Mouse (Mus musculus): Measurements from ENCODE around the gene Zfp553. TPM values are rescaled to one million over a fixed set of nuclear protein-coding genes. Genes with fewer than 3 reads are reported as not detected.
A peak's percentile ranks its signal among the peaks of the same experiment; 100 is the strongest.

Gene Zfp553
- polyA plus RNA-seq, 1 experiment from 2014 or later = 11.4 TPM

- 85% methylated on average over 12 of the region's 12 CpGs for WGBS
- no peak for ATAC-seq (ENCODE audit: insufficient number of reproducible peaks, insufficient read depth, low FRiP score, low read depth)
- peaks cover 18 to 34% of the 10 kb centered on the region in 2 experiments for H3K4me1 ChIP-seq (ENCODE audit: control insufficient read depth in 2 of 2, insufficient read depth in 2 of 2, low read length in 2 of 2)
Observed at GRCm38 (mm10) chr7:127212432-127213250, 20.2 kb upstream of the Zfp553 start.

GRCm38 (mm10) chr7:127213485-127213884, 19.4 kb upstream of the Zfp553 start:
- WGBS = 51% methylated on average over 7 of the region's 7 CpGs
- peaks cover 26 to 38% of the 10 kb centered on the region in 2 experiments for H3K4me1 ChIP-seq (ENCODE audit: control insufficient read depth in 2 of 2, insufficient read depth in 2 of 2, low read length in 2 of 2)
- H3K4me2 ChIP-seq (ENCODE audit: low read length) = no peak overlapping the region
- H3K27ac ChIP-seq (replicated peaks in 1 of 2; ENCODE audit: control insufficient read depth in 1 of 2, insufficient read depth in 1 of 2, low read depth in 2 of 2, low read length in 2 of 2) = no peak overlapping the region
- no peak for ATAC-seq (ENCODE audit: insufficient number of reproducible peaks, insufficient read depth, low FRiP score, low read depth)
- H3K27me3 ChIP-seq (ENCODE audit: control insufficient read depth, insufficient read depth, low read length) = no peaks in the 10 kb centered on the region
- no peaks in the 10 kb centered on the region for H3K36me3 ChIP-seq (ENCODE audit: control insufficient read depth, insufficient read depth, low read length)
- no peaks in the 10 kb centered on the region for H3K9me3 ChIP-seq (ENCODE audit: control insufficient read depth, low read length)
- no peak overlapping the region for H3K9ac ChIP-seq (ENCODE audit: low read length)
- H3K4me3 ChIP-seq (ENCODE audit: control insufficient read depth in 1 of 2, insufficient read depth in 1 of 2, low read depth in 1 of 2, low read length in 2 of 2) = no peak overlapping the region

More at GRCm38 (mm10) chr7:127212432-127213250, 20.2 kb upstream of the Zfp553 start:
- no peaks in the 10 kb centered on the region for H3K36me3 ChIP-seq (ENCODE audit: control insufficient read depth, insufficient read depth, low read length)
- H3K27ac ChIP-seq (replicated peaks in 1 of 2; ENCODE audit: control insufficient read depth in 1 of 2, insufficient read depth in 1 of 2, low read depth in 2 of 2, low read length in 2 of 2) = no peak overlapping the region
- H3K9ac ChIP-seq (ENCODE audit: low read length) = no peak overlapping the region
- no peak overlapping the region for H3K4me2 ChIP-seq (ENCODE audit: low read length)
- no peaks in the 10 kb centered on the region for H3K27me3 ChIP-seq (ENCODE audit: control insufficient read depth, insufficient read depth, low read length)
- no peak overlapping the region for H3K4me3 ChIP-seq (ENCODE audit: control insufficient read depth in 1 of 2, insufficient read depth in 1 of 2, low read depth in 1 of 2, low read length in 2 of 2)
- no peaks in the 10 kb centered on the region for H3K9me3 ChIP-seq (ENCODE audit: control insufficient read depth, low read length)

- peak overlapping the region; percentile 71 for H3K4me2 ChIP-seq (ENCODE audit: low read length)
- no peaks in the 10 kb centered on the region for H3K27me3 ChIP-seq (ENCODE audit: control insufficient read depth, insufficient read depth, low read length)
- no peak overlapping the region for H3K27ac ChIP-seq (replicated peaks in 1 of 2; ENCODE audit: control insufficient read depth in 1 of 2, insufficient read depth in 1 of 2, low read depth in 2 of 2, low read length in 2 of 2)
- H3K36me3 ChIP-seq (ENCODE audit: control insufficient read depth, insufficient read depth, low read length) = no peaks in the 10 kb centered on the region
- ATAC-seq (ENCODE audit: insufficient number of reproducible peaks, insufficient read depth, low FRiP score, low read depth) = no peak
- H3K9ac ChIP-seq (ENCODE audit: low read length) = peak overlapping the region; percentile 74; the same call in 1 of the 2 replicates
- 51% methylated on average over 12 of the region's 12 CpGs for WGBS
- no peak overlapping the region for H3K4me3 ChIP-seq (ENCODE audit: control insufficient read depth in 1 of 2, insufficient read depth in 1 of 2, low read depth in 1 of 2, low read length in 2 of 2)
- peaks cover 26 to 38% of the 10 kb centered on the region in 2 experiments for H3K4me1 ChIP-seq (ENCODE audit: control insufficient read depth in 2 of 2, insufficient read depth in 2 of 2, low read length in 2 of 2)
- H3K9me3 ChIP-seq (ENCODE audit: control insufficient read depth, low read length) = no peaks in the 10 kb centered on the region
Observed at GRCm38 (mm10) chr7:127213930-127214329, 18.9 kb upstream of the Zfp553 start.

GRCm38 (mm10) chr7:127214521-127214920, 18.3 kb upstream of the Zfp553 start:
- H3K9ac ChIP-seq (ENCODE audit: low read length) = peak overlapping the region; percentile 74
- WGBS = 30% methylated on average over 21 of the region's 21 CpGs
- H3K4me3 ChIP-seq (ENCODE audit: control insufficient read depth in 1 of 2, insufficient read depth in 1 of 2, low read depth in 1 of 2, low read length in 2 of 2) = peak overlapping the region; percentile 41 to 51
- no peak for ATAC-seq (ENCODE audit: insufficient number of reproducible peaks, insufficient read depth, low FRiP score, low read depth)
- H3K36me3 ChIP-seq (ENCODE audit: control insufficient read depth, insufficient read depth, low read length) = no peaks in the 10 kb centered on the region
- H3K27ac ChIP-seq (replicated peaks in 1 of 2; ENCODE audit: control insufficient read depth in 1 of 2, insufficient read depth in 1 of 2, low read depth in 2 of 2, low read length in 2 of 2) = peak overlapping the region in 1 of 2 experiments; percentile 39; a peak in 1 of 4 replicates
- no peaks in the 10 kb centered on the region for H3K9me3 ChIP-seq (ENCODE audit: control insufficient read depth, low read length)
- H3K27me3 ChIP-seq (ENCODE audit: control insufficient read depth, insufficient read depth, low read length) = no peaks in the 10 kb centered on the region
- peak overlapping the region; percentile 71 for H3K4me2 ChIP-seq (ENCODE audit: low read length)
- H3K4me1 ChIP-seq (ENCODE audit: control insufficient read depth in 2 of 2, insufficient read depth in 2 of 2, low read length in 2 of 2) = peaks cover 26 to 36% of the 10 kb centered on the region in 2 experiments

GRCm38 (mm10) chr7:127214981-127215871, 17.6 kb upstream of the Zfp553 start:
- WGBS = 19% methylated on average over 33 of the region's 33 CpGs
- peak overlapping the region; percentile 41 to 51 for H3K4me3 ChIP-seq (ENCODE audit: control insufficient read depth in 1 of 2, insufficient read depth in 1 of 2, low read depth in 1 of 2, low read length in 2 of 2)
- ATAC-seq (ENCODE audit: insufficient number of reproducible peaks, insufficient read depth, low FRiP score, low read depth) = no peak
- peak overlapping the region; percentile 71 for H3K4me2 ChIP-seq (ENCODE audit: low read length)
- H3K27ac ChIP-seq (replicated peaks in 1 of 2; ENCODE audit: control insufficient read depth in 1 of 2, insufficient read depth in 1 of 2, low read depth in 2 of 2, low read length in 2 of 2) = peak overlapping the region in 1 of 2 experiments; percentile 39; a peak in 1 of 4 replicates
- peak overlapping the region; percentile 74 for H3K9ac ChIP-seq (ENCODE audit: low read length)
- H3K9me3 ChIP-seq (ENCODE audit: control insufficient read depth, low read length) = no peaks in the 10 kb centered on the region
- H3K27me3 ChIP-seq (ENCODE audit: control insufficient read depth, insufficient read depth, low read length) = no peaks in the 10 kb centered on the region
- H3K4me1 ChIP-seq (ENCODE audit: control insufficient read depth in 2 of 2, insufficient read depth in 2 of 2, low read length in 2 of 2) = peaks cover 26 to 34% of the 10 kb centered on the region in 2 experiments
- no peaks in the 10 kb centered on the region for H3K36me3 ChIP-seq (ENCODE audit: control insufficient read depth, insufficient read depth, low read length)

- Histone ChIP-seq H3K27me3 (ENCODE audit: control insufficient read depth, insufficient read depth, low read length) (no peaks in the 10 kb centered on the region), H3K36me3 (ENCODE audit: control insufficient read depth, insufficient read depth, low read length) (no peaks in the 10 kb centered on the region), H3K9ac (ENCODE audit: low read length) (no peak overlapping the region), H3K9me3 (ENCODE audit: control insufficient read depth, low read length) (no peaks in the 10 kb centered on the region), H3K4me3 (ENCODE audit: control insufficient read depth in 1 of 2, insufficient read depth in 1 of 2, low read depth in 1 of 2, low read length in 2 of 2) (no peak overlapping the region), H3K4me1 (ENCODE audit: control insufficient read depth in 2 of 2, insufficient read depth in 2 of 2, low read length in 2 of 2) (peaks cover 26 to 31% of the 10 kb centered on the region in 2 experiments), H3K4me2 (ENCODE audit: low read length) (no peak overlapping the region), H3K27ac (replicated peaks in 1 of 2; ENCODE audit: control insufficient read depth in 1 of 2, insufficient read depth in 1 of 2, low read depth in 2 of 2, low read length in 2 of 2) (no peak overlapping the region)
- 81% methylated on average over 5 of the region's 5 CpGs for WGBS
- no peak for ATAC-seq (ENCODE audit: insufficient number of reproducible peaks, insufficient read depth, low FRiP score, low read depth)
Observed at GRCm38 (mm10) chr7:127216307-127216706, 16.6 kb upstream of the Zfp553 start.

- Histone ChIP-seq H3K9me3 (ENCODE audit: control insufficient read depth, low read length) (no peaks in the 10 kb centered on the region), H3K36me3 (ENCODE audit: control insufficient read depth, insufficient read depth, low read length) (no peaks in the 10 kb centered on the region), H3K27me3 (ENCODE audit: control insufficient read depth, insufficient read depth, low read length) (no peaks in the 10 kb centered on the region), H3K4me1 (ENCODE audit: control insufficient read depth in 2 of 2, insufficient read depth in 2 of 2, low read length in 2 of 2) (peaks cover 26 to 28% of the 10 kb centered on the region in 2 experiments), H3K4me2 (ENCODE audit: low read length) (peak overlapping the region; percentile 42), H3K27ac (replicated peaks in 1 of 2; ENCODE audit: control insufficient read depth in 1 of 2, insufficient read depth in 1 of 2, low read depth in 2 of 2, low read length in 2 of 2) (peak overlapping the region; percentile 79 to 81), H3K9ac (ENCODE audit: low read length) (peak overlapping the region; percentile 34; the same call in 1 of the 2 replicates), H3K4me3 (ENCODE audit: control insufficient read depth in 1 of 2, insufficient read depth in 1 of 2, low read depth in 1 of 2, low read length in 2 of 2) (no peak overlapping the region)
- ATAC-seq (ENCODE audit: insufficient number of reproducible peaks, insufficient read depth, low FRiP score, low read depth) = no peak; the same call in 1 of the 2 replicates
- 34% methylated on average over 6 of the region's 6 CpGs for WGBS
Observed at GRCm38 (mm10) chr7:127217475-127217874, 15.4 kb upstream of the Zfp553 start.
